8 mouse cellular contexts compared by ENCODE assay signal in genomic region chr13:80963591-80963940, GRCm38 (mm10).
DNase-seq lines count a peak whose midpoint lies in the region; ATAC-seq and TF ChIP-seq lines count a peak whose summit lies in the region.

No protein-coding gene starts in this region.

- H3K79me2 ChIP-seq in myocyte (ENCODE audit: control insufficient read depth, insufficient read depth), result no peaks in the 10 kb centered on the region

- WGBS in lung, embryonic 14.5 days, result 52% methylated on average over 11 of the region's 11 CpGs
- 85% methylated on average over 11 of the region's 11 CpGs for WGBS in hindbrain, embryonic 12.5 days

- no peak for TF ChIP-seq POLR2A in myocyte (IDR thresholded peaks at IDR 0.05; ENCODE audit: insufficient read length, low read depth)

- H3K27me3 ChIP-seq in lung, embryonic 14.5 days (ENCODE audit: insufficient read depth, low read length), result no peaks in the 10 kb centered on the region
- H3K27me3 ChIP-seq in hindbrain, embryonic 12.5 days, result peaks cover 12% of the 10 kb centered on the region; the same call in 1 of the 2 replicates
- no peaks in the 10 kb centered on the region for H3K27me3 ChIP-seq in myocyte (ENCODE audit: control insufficient read depth, insufficient read depth, insufficient read length)

- peak overlapping the region; percentile 41 for H3K4me3 ChIP-seq in lung, embryonic 14.5 days (ENCODE audit: low read depth, low read length)
- H3K4me3 ChIP-seq in hindbrain, embryonic 12.5 days, result 0 out of 2 replicates have a peak overlapping the region, but pooled peaks have one; percentile 50
- peak overlapping the region; percentile 24 for H3K4me3 ChIP-seq in myocyte

- peak overlapping the region; percentile 77 for H3K4me2 ChIP-seq in lung, embryonic 14.5 days
- peak overlapping the region; percentile 86 for H3K4me2 ChIP-seq in hindbrain, embryonic 12.5 days (replicated peaks)
- peak overlapping the region; percentile 97 for H3K4me2 ChIP-seq in myocyte (ENCODE audit: low read depth)

- no peak; the same call in 1 of the 2 replicates for ATAC-seq in lung, embryonic 14.5 days (ENCODE audit: insufficient read depth)
- no peak for ATAC-seq in hindbrain, embryonic 12.5 days (ENCODE audit: low FRiP score)

- H3K9me3 ChIP-seq in lung, embryonic 14.5 days (ENCODE audit: low read depth, low read length), result no peaks in the 10 kb centered on the region
- H3K9me3 ChIP-seq in hindbrain, embryonic 12.5 days (replicated peaks), result no peaks in the 10 kb centered on the region

- no peaks in the 10 kb centered on the region for H3K4me1 ChIP-seq in lung, embryonic 14.5 days (ENCODE audit: insufficient read depth)
- 0 out of 2 replicates have a peak, but pooled peaks cover 2% of the 10 kb centered on the region for H3K4me1 ChIP-seq in hindbrain, embryonic 12.5 days

- no peak for TF ChIP-seq CTCF in lung, embryonic 14.5 days (IDR thresholded peaks at IDR 0.05; ENCODE audit: low read depth)

- H3K27ac ChIP-seq in lung, embryonic 14.5 days (ENCODE audit: low read depth), result peak overlapping the region; percentile 90; the same call in 1 of the 2 replicates
- no peak overlapping the region for H3K27ac ChIP-seq in hindbrain, embryonic 12.5 days

- peak overlapping the region; percentile 61; the same call in 1 of the 2 replicates for H3K9ac ChIP-seq in lung, embryonic 14.5 days
- no peak overlapping the region for H3K9ac ChIP-seq in hindbrain, embryonic 12.5 days

- no peaks in the 10 kb centered on the region for H3K36me3 ChIP-seq in lung, embryonic 14.5 days (ENCODE audit: insufficient read depth)
- no peaks in the 10 kb centered on the region for H3K36me3 ChIP-seq in hindbrain, embryonic 12.5 days
- H3K36me3 ChIP-seq in myocyte (ENCODE audit: control insufficient read depth, insufficient read depth), result no peaks in the 10 kb centered on the region

- DNase-seq in cerebellum, adult 11 months, result peak; percentile 13
- no peak for DNase-seq in cerebellum, adult 11-12 months
- DNase-seq in lung, embryonic 14.5 days, result no peak
- DNase-seq in lung, postnatal 4 days, result no peak
- DNase-seq in urinary bladder, postnatal 10 days (ENCODE audit: low spot score), result no peak
- DNase-seq in frontal cortex, postnatal 25 days (ENCODE audit: low spot score in 2 of 2), result no peak

- H3ac ChIP-seq in myocyte (ENCODE audit: control insufficient read depth, insufficient read length), result no peak overlapping the region

TF ChIP-seq in myocyte, 11 proteins besides CTCF, POLR2A, EP300 and RAD21:
- no peak for TF ChIP-seq SRF (IDR thresholded peaks at IDR 0.05; ENCODE audit: control insufficient read depth, insufficient read length, low read depth)
- TF ChIP-seq POLR2AphosphoS2 (IDR thresholded peaks at IDR 0.05; ENCODE audit: insufficient read length, low read depth), result no peak
- no peak for TF ChIP-seq E2F4 (IDR thresholded peaks at IDR 0.05; ENCODE audit: insufficient read depth)
- peak; percentile 42 for TF ChIP-seq USF1 (IDR thresholded peaks at IDR 0.05; ENCODE audit: low read depth)
- TF ChIP-seq TCF12 (IDR thresholded peaks at IDR 0.05; ENCODE audit: insufficient read depth, poor library complexity, severe bottlenecking), result no peak
- no peak for TF ChIP-seq REST (IDR thresholded peaks at IDR 0.05; ENCODE audit: insufficient read depth, insufficient read length)
- TF ChIP-seq MAX (IDR thresholded peaks at IDR 0.05; ENCODE audit: low read depth), result no peak
